Mouse (Mus musculus) bone marrow macrophage, adult 2 months (primary cell): ENCODE results near the gene Carmil1.

ENCODE experiments used
- CTCF ChIP-seq: IDR thresholded peaks from 2 replicates; pipeline ENCODE4 v1.5.1; 2012; ENCODE audit warnings: low read depth, mild to moderate bottlenecking, low read length, moderate library complexity
- POLR2A ChIP-seq: IDR thresholded peaks from 2 replicates; pipeline ENCODE4 v1.6.1; 2012; ENCODE audit warnings: mild to moderate bottlenecking, low read depth, low read length, borderline replicate concordance

DNA sequence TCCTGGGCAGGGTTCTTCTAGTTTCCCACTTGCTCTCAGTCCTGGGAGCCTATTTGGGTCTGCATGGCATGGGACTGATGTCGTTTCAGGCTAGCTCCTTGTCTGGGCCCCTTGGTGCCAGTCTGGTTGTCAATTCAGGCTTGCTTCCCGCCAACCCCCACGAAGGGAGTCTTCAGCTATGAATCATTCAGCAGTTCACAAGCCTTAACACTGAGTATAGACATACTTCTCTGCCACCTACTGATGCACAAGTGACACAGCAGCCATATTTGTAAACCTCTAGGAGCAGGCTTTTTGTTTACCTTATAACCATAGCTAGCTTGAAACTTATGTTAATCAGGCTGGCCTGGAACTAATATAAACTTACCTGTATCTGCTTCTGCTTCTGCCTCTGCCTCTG is 36.0 kb upstream of the Carmil1 start:
- no peak for TF ChIP-seq POLR2A
- TF ChIP-seq CTCF: no peak
